Mouse (Mus musculus) liver, embryonic 14.5 days (tissue): ENCODE measurements around the gene Efemp2. TPM values are rescaled to one million over a fixed set of nuclear protein-coding genes. Genes with fewer than 3 reads are reported as not detected.
"Not testable (repeated sequence)": the region's sequence is repeated elsewhere in the genome, so short reads cannot be mapped to it uniquely, and the experiment has no call there.

Experiments
- ATAC-seq: fragments of 200-750 bp; cut with Nextera tagmentation; 2 replicates; pipeline ENCODE4 v1.8.0; 2017; ENCODE audit warnings: moderate number of reproducible peaks, mild to moderate bottlenecking, moderate library complexity; ENCODE audit not compliant: insufficient read depth
- DNase-seq, 3 experiments: peaks; one replicate each; pipeline ENCODE4 v3.0.0-alpha.2; 2012 to 2013; ENCODE audit warnings: low read depth in 3 of 3, low spot score in 3 of 3
- H3K27ac ChIP-seq: fragments of 300-500 bp; sonication (generic); 2 replicates; pipeline ENCODE4 v1.5.1; 2014; ENCODE audit warnings: moderate library complexity, mild to moderate bottlenecking, control low read depth, inconsistent platforms
- H3K27me3 ChIP-seq: fragments of 300-500 bp; sonication (generic); 2 replicates; pipeline ENCODE4 v1.6.1; 2014; ENCODE audit warnings: mild to moderate bottlenecking, low read length, moderate library complexity; ENCODE audit not compliant: control insufficient read depth, insufficient read depth
- H3K36me3 ChIP-seq: fragments of 300-500 bp; sonication (generic); replicated peaks from 2 replicates; pipeline ENCODE4 v1.6.1; 2014; ENCODE audit warnings: low read depth; ENCODE audit not compliant: control insufficient read depth, insufficient read depth
- H3K4me1 ChIP-seq, 2 experiments: fragments of 200-500 bp in 1 of 2; fragments of 300-500 bp in 1 of 2; sonication (generic) in 1 of 2; replicated peaks; 2 replicates each; pipeline ENCODE4 v1.6.1; 2012 to 2014; ENCODE audit warnings: antibody characterized with exemption in 1 of 2, inconsistent platforms in 1 of 2, low read length in 1 of 2; ENCODE audit not compliant: control insufficient read depth in 2 of 2, insufficient read depth in 2 of 2
- H3K4me2 ChIP-seq: fragments of 300-500 bp; sonication (generic); 2 replicates; pipeline ENCODE4 v1.6.1; 2014; ENCODE audit warnings: low read depth, mild to moderate bottlenecking, control low read depth, moderate library complexity
- H3K4me3 ChIP-seq, 2 experiments: fragments of 200-500 bp in 1 of 2; fragments of 300-500 bp in 1 of 2; sonication (generic) in 1 of 2; 2 replicates each; pipeline ENCODE4 v1.5.1; 2012 to 2014; ENCODE audit warnings: low read depth in 2 of 2, low read length in 2 of 2, mild to moderate bottlenecking in 2 of 2, control low read depth in 1 of 2, inconsistent platforms in 1 of 2, moderate library complexity in 1 of 2; ENCODE audit not compliant: insufficient read depth in 1 of 2
- H3K9ac ChIP-seq: fragments of 300-500 bp; sonication (generic); replicated peaks from 2 replicates; pipeline ENCODE4 v1.6.1; 2014; ENCODE audit warnings: mild to moderate bottlenecking, control low read depth, moderate library complexity
- H3K9me3 ChIP-seq: fragments of 300-500 bp; sonication (generic); 2 replicates; pipeline ENCODE4 v1.6.1; 2016; ENCODE audit warnings: low read length, mixed read lengths; ENCODE audit not compliant: control insufficient read depth
- CTCF ChIP-seq: IDR thresholded peaks from 2 replicates; pipeline ENCODE4 v1.5.1; 2016; ENCODE audit warnings: antibody characterized with exemption, low read depth, control low read depth
- EP300 ChIP-seq: IDR thresholded peaks from 2 replicates; pipeline ENCODE4 v1.6.1; 2016; ENCODE audit warnings: antibody characterized with exemption, low read depth
- WGBS: fragments of 180-500 bp; shearing (Covaris S2); extraction: QIAGEN DNeasy Blood & Tissue Kit; methylation state at CpG from one replicate; pipeline ENCODE4 v1.1.7; 2014; ENCODE audit not compliant: insufficient replicate concordance; 5-methylcytosine and 5-hydroxymethylcytosine counted together
- polyA plus RNA-seq, 2 experiments: library from polyadenylated mRNA; depleted of rRNA in 1 of 2; stranded (reverse) in 1 of 2; unstranded in 1 of 2; fragments of >200 nt; fragmentation: Nextera tagmentation in 1 of 2; extraction: Ambion mirVana in 1 of 2; gene quantifications; 2 replicates each; pipeline versions ENCODE4 v1.2.1 to v1.2.3; 2012 to 2014

Gene Efemp2
- polyA plus RNA-seq, 2 experiments: 11.4 to 11.6 TPM

GRCm38 (mm10) chr19:5492641-5493040 lies 18.9 kb downstream of the Efemp2 start:
- Histone ChIP-seq H3K9me3 (no peaks in the 10 kb centered on the region), H3K27me3 (no peaks in the 10 kb centered on the region), H3K36me3 (peaks cover 48% of the 10 kb centered on the region), H3K9ac (no peak overlapping the region), H3K27ac (no peak overlapping the region), H3K4me1 (peaks cover 11 to 17% of the 10 kb centered on the region in 2 experiments), H3K4me3 (no peak overlapping the region), H3K4me2 (no peak overlapping the region)
- TF ChIP-seq EP300 (no peak), CTCF (no peak)
- ATAC-seq: no peak
- 76% methylated on average over 4 of the region's 4 CpGs for WGBS
- DNase-seq: no peak

GRCm38 (mm10) chr19:5493301-5493721 lies 19.6 kb downstream of the Efemp2 start:
- not testable (repeated sequence) for ATAC-seq, H3K27me3 ChIP-seq, DNase-seq, H3K9ac ChIP-seq, H3K4me2 ChIP-seq, H3K9me3 ChIP-seq, H3K4me3 ChIP-seq, H3K27ac ChIP-seq
- 81% methylated on average over 9 of the region's 9 CpGs for WGBS
- 0 out of 2 replicates have a peak, but pooled peaks have one; percentile 12 for TF ChIP-seq CTCF
- peaks cover 50% of the 10 kb centered on the region for H3K36me3 ChIP-seq
- peaks cover 11 to 16% of the 10 kb centered on the region in 2 experiments for H3K4me1 ChIP-seq

GRCm38 (mm10) chr19:5494314-5494713 lies 20.6 kb downstream of the Efemp2 start:
- H3K4me1 ChIP-seq: peaks cover 7 to 9% of the 10 kb centered on the region in 2 experiments
- no peak overlapping the region for H3K4me3 ChIP-seq
- no peak for DNase-seq
- TF ChIP-seq CTCF (no peak), EP300 (no peak)
- 81% methylated on average over 3 of the region's 3 CpGs for WGBS
- H3K27me3 ChIP-seq: no peaks in the 10 kb centered on the region
- no peak overlapping the region for H3K27ac ChIP-seq
- no peak overlapping the region for H3K9ac ChIP-seq
- ATAC-seq: no peak
- no peak overlapping the region for H3K4me2 ChIP-seq
- H3K9me3 ChIP-seq: no peaks in the 10 kb centered on the region
- H3K36me3 ChIP-seq: peaks cover 50% of the 10 kb centered on the region

GRCm38 (mm10) chr19:5495353-5496051 lies 21.7 kb downstream of the Efemp2 start:
- no peak overlapping the region for H3K27ac ChIP-seq
- no peak for TF ChIP-seq CTCF
- no peak for TF ChIP-seq EP300
- H3K9me3 ChIP-seq: no peaks in the 10 kb centered on the region
- H3K9ac ChIP-seq: no peak overlapping the region
- 77% methylated on average over 12 of the region's 12 CpGs for WGBS
- no peak for ATAC-seq
- H3K4me1 ChIP-seq: peaks cover 3 to 4% of the 10 kb centered on the region in 2 experiments; a peak in 3 of 4 replicates
- no peaks in the 10 kb centered on the region for H3K27me3 ChIP-seq
- no peak overlapping the region for H3K4me2 ChIP-seq
- peaks cover 50% of the 10 kb centered on the region for H3K36me3 ChIP-seq
- H3K4me3 ChIP-seq: no peak overlapping the region
- no peak for DNase-seq

GRCm38 (mm10) chr19:5496052-5496370 lies 22.3 kb downstream of the Efemp2 start:
- DNase-seq: no peak
- no peak for ATAC-seq
- Histone ChIP-seq H3K36me3 (peaks cover 50% of the 10 kb centered on the region), H3K4me3 (no peak overlapping the region), H3K27me3 (no peaks in the 10 kb centered on the region), H3K9ac (no peak overlapping the region), H3K4me1 (peaks cover 3 to 4% of the 10 kb centered on the region in 2 experiments; a peak in 3 of 4 replicates), H3K9me3 (no peaks in the 10 kb centered on the region), H3K27ac (no peak overlapping the region), H3K4me2 (no peak overlapping the region)
- 92% methylated on average over 16 of the region's 16 CpGs for WGBS
- TF ChIP-seq CTCF (no peak), EP300 (no peak)
